Mouse (Mus musculus) G1E (cell line): ENCODE data around the gene Mzt1. TPM values are rescaled to one million over a fixed set of nuclear protein-coding genes. Genes with fewer than 3 reads are reported as not detected.

ENCODE experiments used
- ATAC-seq: 2 replicates; pipeline ENCODE4 v1.8.0; 2016; ENCODE audit warnings: mild to moderate bottlenecking; ENCODE audit not compliant: insufficient number of reproducible peaks, poor library complexity, low FRiP score, severe bottlenecking; ENCODE audit errors: extremely low read depth
- DNase-seq: peaks from one replicate; pipeline ENCODE4 v3.0.0; 2012; ENCODE audit warnings: low spot score
- H3K27me3 ChIP-seq: 2 replicates; pipeline ENCODE4 v1.6.1; 2012; ENCODE audit warnings: mild to moderate bottlenecking, low read length, inconsistent platforms; ENCODE audit not compliant: insufficient read depth
- H3K36me3 ChIP-seq: replicated peaks from 2 replicates; pipeline ENCODE3; 2012; ENCODE audit warnings: mild to moderate bottlenecking, inconsistent platforms
- H3K4me1 ChIP-seq: 2 replicates; pipeline ENCODE4 v1.6.1; 2012; ENCODE audit warnings: low read depth, low read length, inconsistent platforms, mixed read lengths; ENCODE audit not compliant: insufficient read depth
- H3K4me3 ChIP-seq: 2 replicates; pipeline ENCODE4 v1.5.1; 2012; ENCODE audit warnings: low read depth, mild to moderate bottlenecking, inconsistent platforms, low read length, moderate library complexity, mixed read lengths
- H3K9me3 ChIP-seq: replicated peaks from 2 replicates; pipeline ENCODE4 v1.6.1; 2012; ENCODE audit warnings: inconsistent platforms
- CTCF ChIP-seq: IDR thresholded peaks from 2 replicates; pipeline ENCODE4 v1.5.1; 2012; ENCODE audit warnings: low read depth, low read length, inconsistent platforms, mixed read lengths
- GATA1 ChIP-seq: IDR thresholded peaks from 2 replicates; pipeline ENCODE4 v1.6.1; 2012; ENCODE audit warnings: borderline replicate concordance, low read length, inconsistent platforms, mixed read lengths
- GATA2 ChIP-seq: IDR thresholded peaks from 2 replicates; pipeline ENCODE4 v1.6.1; 2012; ENCODE audit warnings: low read depth, low read length, inconsistent platforms, borderline replicate concordance
- POLR2AphosphoS5 ChIP-seq: IDR thresholded peaks from 2 replicates; pipeline ENCODE4 v1.6.1; 2012; ENCODE audit warnings: low read depth, low read length, inconsistent platforms; ENCODE audit not compliant: insufficient replicate concordance
- TAL1 ChIP-seq: conservative IDR thresholded peaks from 2 replicates; pipeline ENCODE4 v1.6.1; 2012; ENCODE audit warnings: low read depth, low read length, inconsistent platforms, mixed read lengths
- polyA plus RNA-seq: library from polyadenylated mRNA; stranded (reverse); fragments of >175 nt; gene quantifications from 2 replicates; pipeline ENCODE4 v1.2.3, GENCODE M21; 2012
- total RNA-seq, 2 experiments: library from RNA; stranded (forward) in 1 of 2; stranded (reverse) in 1 of 2; fragments of 200-1000 nt in 1 of 2; fragments of >200 nt in 1 of 2; fragmentation: Nextera tagmentation in 1 of 2; gene quantifications; 2 replicates each; pipeline ENCODE4 v1.2.3; 2014 to 2017

Gene Mzt1
- total RNA-seq (2014; fragmentation: Nextera tagmentation) (304 and 345 TPM in 2 replicates), total RNA-seq (2017) (156 and 181 TPM in 2 replicates), polyA plus RNA-seq (46.4 and 48.8 TPM in 2 replicates)

- DNase-seq (peak; percentile 99), ATAC-seq (peak; percentile 69)
- H3K4me1 ChIP-seq, result peaks cover 48% of the 10 kb centered on the region
- no peaks in the 10 kb centered on the region for H3K9me3 ChIP-seq
- H3K27me3 ChIP-seq, result no peaks in the 10 kb centered on the region
- H3K4me3 ChIP-seq, result peak within 1 kb of the TSS; percentile 95
- TF ChIP-seq GATA2 (no peak), GATA1 (no peak), TAL1 (no peak), CTCF (no peak), POLR2AphosphoS5 (no peak)
- H3K36me3 ChIP-seq, result peaks cover 54% of the 10 kb centered on the region
These were observed at the start of gene Mzt1, which contains the start of gene Bora for GRCm38 (mm10) chr14:99046031-99046781. Gene Mzt1 (minus strand): TSS chr14:99046134. Gene Bora (plus strand): TSS chr14:99046222.

DNA sequence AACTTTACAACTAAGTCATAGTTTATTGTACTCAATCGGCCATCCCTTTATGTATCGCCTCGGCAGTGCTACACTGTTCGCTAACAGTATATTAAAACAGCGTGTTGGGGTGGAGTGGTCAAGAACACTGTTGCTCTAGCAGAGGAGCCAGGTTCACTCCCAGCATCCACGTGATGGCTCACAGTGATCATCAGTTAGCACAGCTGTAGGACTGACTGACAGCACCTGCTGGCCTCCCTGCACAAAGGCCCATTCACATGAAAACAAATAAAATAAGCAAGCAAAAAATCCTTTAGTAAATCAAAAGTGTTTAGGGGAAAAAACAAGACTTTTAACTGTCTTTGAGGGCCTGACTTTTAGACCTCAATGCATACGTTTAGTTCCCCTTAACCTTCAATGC lies 43.0 kb upstream of the Mzt1 start:
- no peak for ATAC-seq
- Histone ChIP-seq H3K4me3 (no peak overlapping the region), H3K36me3 (peaks cover 89% of the 10 kb centered on the region), H3K9me3 (no peaks in the 10 kb centered on the region), H3K27me3 (no peaks in the 10 kb centered on the region), H3K4me1 (peaks cover 10% of the 10 kb centered on the region)
- TF ChIP-seq POLR2AphosphoS5, result no peak
- no peak for TF ChIP-seq TAL1
- TF ChIP-seq GATA1, result no peak
- no peak for TF ChIP-seq GATA2
- no peak for TF ChIP-seq CTCF
- DNase-seq, result no peak

- peaks cover 94% of the 10 kb centered on the region for H3K36me3 ChIP-seq
- ATAC-seq (no peak), DNase-seq (no peak)
- no peak for TF ChIP-seq GATA2
- TF ChIP-seq TAL1, result no peak
- no peak for TF ChIP-seq GATA1
- no peak for TF ChIP-seq POLR2AphosphoS5
- TF ChIP-seq CTCF, result no peak
- no peak overlapping the region for H3K4me3 ChIP-seq
- H3K4me1 ChIP-seq, result peaks cover 7% of the 10 kb centered on the region
- H3K27me3 ChIP-seq, result no peaks in the 10 kb centered on the region
- H3K9me3 ChIP-seq, result no peaks in the 10 kb centered on the region
These were observed 25.2 kb upstream of the Mzt1 start for GRCm38 (mm10) chr14:99071146-99071545.

GRCm38 (mm10) chr14:99063091-99063490 lies 17.2 kb upstream of the Mzt1 start:
- ATAC-seq, result no peak
- TF ChIP-seq POLR2AphosphoS5, result no peak
- no peak for TF ChIP-seq GATA2
- TF ChIP-seq CTCF, result no peak
- no peak for TF ChIP-seq TAL1
- TF ChIP-seq GATA1, result no peak

GRCm38 (mm10) chr14:99060616-99061015 lies 14.7 kb upstream of the Mzt1 start:
- peaks cover 76% of the 10 kb centered on the region for H3K36me3 ChIP-seq
- no peaks in the 10 kb centered on the region for H3K9me3 ChIP-seq

More at GRCm38 (mm10) chr14:99063091-99063490, 17.2 kb upstream of the Mzt1 start:
- no peaks in the 10 kb centered on the region for H3K9me3 ChIP-seq
- H3K36me3 ChIP-seq, result peaks cover 75% of the 10 kb centered on the region
- H3K4me3 ChIP-seq, result no peak overlapping the region
- DNase-seq, result no peak
- H3K27me3 ChIP-seq, result no peaks in the 10 kb centered on the region
- peaks cover 10% of the 10 kb centered on the region for H3K4me1 ChIP-seq

GRCm38 (mm10) chr14:99058959-99059586 lies 13.1 kb upstream of the Mzt1 start:
- DNase-seq (no peak), ATAC-seq (no peak)
- H3K27me3 ChIP-seq, result no peaks in the 10 kb centered on the region
- no peak for TF ChIP-seq GATA2
- no peak overlapping the region for H3K4me3 ChIP-seq
- H3K9me3 ChIP-seq, result no peaks in the 10 kb centered on the region
- peaks cover 20% of the 10 kb centered on the region for H3K4me1 ChIP-seq
- H3K36me3 ChIP-seq, result peaks cover 83% of the 10 kb centered on the region

More at GRCm38 (mm10) chr14:99060616-99061015, 14.7 kb upstream of the Mzt1 start:
- Histone ChIP-seq H3K4me1 (peaks cover 17% of the 10 kb centered on the region), H3K27me3 (no peaks in the 10 kb centered on the region), H3K4me3 (no peak overlapping the region)
- TF ChIP-seq TAL1 (no peak), CTCF (no peak), POLR2AphosphoS5 (no peak), GATA1 (no peak), GATA2 (no peak)
- ATAC-seq (no peak), DNase-seq (no peak)
